Mouse (Mus musculus) forebrain, embryonic 10.5 days (tissue): ENCODE data around the gene Txndc8. TPM values are rescaled to one million over a fixed set of nuclear protein-coding genes. Genes with fewer than 3 reads are reported as not detected.

Experiments
- polyA plus RNA-seq: library from polyadenylated mRNA; unstranded; fragments of >200 nt; fragmentation: Nextera tagmentation; extraction: Ambion mirVana; gene quantifications from 2 replicates; pipeline ENCODE4 v1.2.1, GENCODE M21; 2016

Txndc8 gene
- polyA plus RNA-seq, 1 experiment from 2014 or later, result not detected

Other genes starting within 250 kb of the Txndc8 start
- gene D630039A03Rik, start 92.8 kb downstream of the Txndc8 start, polyA plus RNA-seq, result not detected in 2 replicates
- gene Txn1, start 52.7 kb downstream of the Txndc8 start, polyA plus RNA-seq, result 442 and 447 TPM in 2 replicates
- 2.2 and 2.5 TPM in 2 replicates for gene Svep1, start 197.7 kb upstream of the Txndc8 start, polyA plus RNA-seq